Mouse (Mus musculus): ENCODE measurements at regions not wholly inside any gene's neighbourhood (a gene's known extent, or its start where the extent isn't known, plus 50 kb on each side); places are given as distances from the start of the nearest gene placed in this dataset.

- no peak for TF ChIP-seq EP300 (IDR thresholded peaks at IDR 0.05; ENCODE audit: low read depth)
- no peak for TF ChIP-seq CTCF (IDR thresholded peaks at IDR 0.05; ENCODE audit: low read depth)
Observed at GRCm38 (mm10) chr2:148506966-148507365, 63.6 kb upstream of the Cd93 start.
